Mouse (Mus musculus) ES-E14 (cell line): ENCODE measurements around the gene Gna12.

Experiments
- HCFC1 ChIP-seq: IDR thresholded peaks from 2 replicates; pipeline ENCODE4 v1.6.1; 2012; ENCODE audit warnings: low read length, inconsistent platforms, borderline replicate concordance; ENCODE audit not compliant: insufficient read depth
- MAFK ChIP-seq: IDR thresholded peaks from 2 replicates; pipeline ENCODE4 v1.6.1; 2014; ENCODE audit warnings: mild to moderate bottlenecking, low read depth, low read length, inconsistent platforms; ENCODE audit not compliant: insufficient read depth

GRCm38 (mm10) chr5:140828363-140828762, 1.9 kb downstream of the Gna12 start:
- TF ChIP-seq MAFK: no peak
- no peak for TF ChIP-seq HCFC1
